Mouse (Mus musculus): ENCODE data around the gene Pramef12. TPM values are rescaled to one million over a fixed set of nuclear protein-coding genes. Genes with fewer than 3 reads are reported as not detected.

Pramef12 gene
- not detected for polyA plus RNA-seq (2017; shearing (Covaris generic))

GRCm38 (mm10) chr4:144408290-144408689 lies at the start of gene Pramef12:
TSS of gene Pramef12 (minus strand) at chr4:144408464.

GRCm38 (mm10) chr4:144453217-144453616 lies 45.0 kb upstream of the Pramef12 start, which contains the start of gene Gm9944:
TSS of gene Gm9944 (minus strand) at chr4:144453317.

GRCm38 (mm10) chr4:144438672-144439071 lies 30.4 kb upstream of the Pramef12 start, which contains the start of gene 1700012P22Rik:
TSS of gene 1700012P22Rik (minus strand) at chr4:144438772.

GRCm38 (mm10) chr4:144377911-144378310 lies 30.4 kb downstream of the Pramef12 start, which contains the start of gene Pramef20:
TSS of gene Pramef20 (minus strand) at chr4:144377933.

GRCm38 (mm10) chr4:144357642-144358041 lies 50.6 kb downstream of the Pramef12 start, which contains the start of gene Gm13119:
TSS of gene Gm13119 (plus strand) at chr4:144357942.

Other genes with a start within 250 kb of the Pramef12 start
- not detected for gene Oog3, start 245.8 kb downstream of the Pramef12 start, polyA plus RNA-seq (2017; shearing (Covaris generic))
- gene Oog2, start 217.7 kb downstream of the Pramef12 start, polyA plus RNA-seq (2017; shearing (Covaris generic)): not detected
- not detected for gene C87977, start 195.1 kb downstream of the Pramef12 start, polyA plus RNA-seq (2017; shearing (Covaris generic))
- not detected for gene Pramel5, start 128.0 kb downstream of the Pramef12 start, polyA plus RNA-seq (2017; shearing (Covaris generic))
- not detected for gene Gm13128, start 78.2 kb downstream of the Pramef12 start, polyA plus RNA-seq (2017; shearing (Covaris generic))
- gene Gm13119, start 50.5 kb downstream of the Pramef12 start, polyA plus RNA-seq (2017; shearing (Covaris generic)): not detected
- not detected for gene Pramef20, start 30.5 kb downstream of the Pramef12 start, polyA plus RNA-seq (2017; shearing (Covaris generic))
- not detected for gene 1700012P22Rik, start 30.3 kb upstream of the Pramef12 start, polyA plus RNA-seq (2017; shearing (Covaris generic))
- not detected for gene Gm9944, start 44.9 kb upstream of the Pramef12 start, polyA plus RNA-seq (2017; shearing (Covaris generic))
- gene Aadacl3, start 55.3 kb upstream of the Pramef12 start, polyA plus RNA-seq (2017; shearing (Covaris generic)): not detected
- gene 9430007A20Rik, start 111.4 kb upstream of the Pramef12 start, polyA plus RNA-seq (2017; shearing (Covaris generic)): not detected
- gene Gm13124, start 156.7 kb upstream of the Pramef12 start, polyA plus RNA-seq (2017; shearing (Covaris generic)): not detected
- gene Aadacl4, start 205.2 kb upstream of the Pramef12 start, polyA plus RNA-seq (2017; shearing (Covaris generic)): not detected